Mouse (Mus musculus) liver, embryonic 12.5 days (tissue): ENCODE results near the gene Spsb4. TPM values are rescaled to one million over a fixed set of nuclear protein-coding genes. Genes with fewer than 3 reads are reported as not detected.

Experiments used
- ATAC-seq: fragments of 200-750 bp; cut with Nextera tagmentation; 2 replicates; pipeline ENCODE4 v1.8.0; 2017; ENCODE audit warnings: moderate number of reproducible peaks, mild to moderate bottlenecking, moderate library complexity
- H3K27ac ChIP-seq: fragments of 300-500 bp; sonication (generic); 2 replicates; pipeline ENCODE4 v1.5.1; 2016; ENCODE audit warnings: mild to moderate bottlenecking
- H3K27me3 ChIP-seq: fragments of 300-500 bp; sonication (generic); replicated peaks from 2 replicates; pipeline ENCODE4 v1.6.1; 2016; ENCODE audit warnings: mild to moderate bottlenecking, moderate library complexity
- H3K36me3 ChIP-seq: fragments of 300-500 bp; sonication (generic); 2 replicates; pipeline ENCODE4 v1.6.1; 2016; ENCODE audit warnings: mild to moderate bottlenecking, moderate library complexity
- H3K4me1 ChIP-seq: fragments of 300-500 bp; sonication (generic); 2 replicates; pipeline ENCODE4 v1.6.1; 2016
- H3K4me2 ChIP-seq: fragments of 300-500 bp; sonication (generic); 2 replicates; pipeline ENCODE4 v1.6.1; 2016; ENCODE audit warnings: mild to moderate bottlenecking, moderate library complexity
- H3K4me3 ChIP-seq: fragments of 300-500 bp; sonication (generic); 2 replicates; pipeline ENCODE4 v1.5.1; 2016; ENCODE audit warnings: mild to moderate bottlenecking, moderate library complexity
- H3K9ac ChIP-seq: fragments of 300-500 bp; sonication (generic); 2 replicates; pipeline ENCODE4 v1.6.1; 2016; ENCODE audit warnings: mild to moderate bottlenecking, moderate library complexity
- H3K9me3 ChIP-seq: fragments of 300-500 bp; sonication (generic); replicated peaks from 2 replicates; pipeline ENCODE4 v1.6.1; 2016; ENCODE audit warnings: mild to moderate bottlenecking, moderate library complexity
- WGBS: fragments of 180-500 bp; shearing (Covaris S2); methylation state at CpG from one replicate; pipeline ENCODE4 v1.1.7; 2016; ENCODE audit not compliant: insufficient replicate concordance; 5-methylcytosine and 5-hydroxymethylcytosine counted together
- polyA plus RNA-seq: library from polyadenylated mRNA; unstranded; fragments of >200 nt; fragmentation: Nextera tagmentation; extraction: Ambion mirVana; gene quantifications from 2 replicates; pipeline ENCODE4 v1.2.1, GENCODE M21; 2016

Gene Spsb4
- polyA plus RNA-seq, 1 experiment from 2014 or later, result 2.3 TPM

DNA sequence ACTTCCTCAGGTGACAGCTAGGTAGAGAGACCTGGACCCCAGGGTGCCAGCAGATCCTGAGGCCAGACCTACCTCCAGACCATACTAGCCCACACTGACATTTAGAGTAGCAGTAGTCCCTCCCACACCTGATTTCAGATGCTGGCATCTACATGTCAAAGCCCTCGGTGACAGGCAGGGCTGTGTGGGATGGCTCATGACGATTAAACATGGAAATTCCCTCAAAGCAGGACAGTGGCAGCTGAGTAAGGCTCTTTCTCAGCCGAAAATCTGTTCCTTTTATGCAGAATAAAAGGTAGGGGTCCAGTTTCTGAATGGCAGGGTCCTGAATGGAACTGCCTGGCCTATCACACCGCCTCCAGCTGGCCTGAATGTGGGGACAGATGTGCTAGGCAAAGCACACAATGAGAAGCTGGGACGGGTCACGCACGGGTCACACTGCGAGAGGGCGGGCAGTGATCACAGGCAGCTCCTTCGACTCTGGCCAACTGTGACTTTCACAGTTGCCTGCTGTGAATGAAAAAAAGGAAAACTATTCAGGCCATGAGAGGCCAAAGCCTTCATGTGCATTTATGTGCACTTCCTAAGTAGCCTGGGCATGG is 29.2 kb downstream of the Spsb4 start:
- Histone ChIP-seq H3K9me3 (no peaks in the 10 kb centered on the region), H3K4me1 (no peaks in the 10 kb centered on the region), H3K27me3 (no peaks in the 10 kb centered on the region; the same call in 1 of the 2 replicates), H3K27ac (no peak overlapping the region), H3K4me3 (no peak overlapping the region), H3K4me2 (no peak overlapping the region), H3K9ac (no peak overlapping the region), H3K36me3 (no peaks in the 10 kb centered on the region)
- peak; percentile 44; the same call in 1 of the 2 replicates for ATAC-seq
- WGBS, result 44% methylated on average over 10 of the region's 10 CpGs

DNA sequence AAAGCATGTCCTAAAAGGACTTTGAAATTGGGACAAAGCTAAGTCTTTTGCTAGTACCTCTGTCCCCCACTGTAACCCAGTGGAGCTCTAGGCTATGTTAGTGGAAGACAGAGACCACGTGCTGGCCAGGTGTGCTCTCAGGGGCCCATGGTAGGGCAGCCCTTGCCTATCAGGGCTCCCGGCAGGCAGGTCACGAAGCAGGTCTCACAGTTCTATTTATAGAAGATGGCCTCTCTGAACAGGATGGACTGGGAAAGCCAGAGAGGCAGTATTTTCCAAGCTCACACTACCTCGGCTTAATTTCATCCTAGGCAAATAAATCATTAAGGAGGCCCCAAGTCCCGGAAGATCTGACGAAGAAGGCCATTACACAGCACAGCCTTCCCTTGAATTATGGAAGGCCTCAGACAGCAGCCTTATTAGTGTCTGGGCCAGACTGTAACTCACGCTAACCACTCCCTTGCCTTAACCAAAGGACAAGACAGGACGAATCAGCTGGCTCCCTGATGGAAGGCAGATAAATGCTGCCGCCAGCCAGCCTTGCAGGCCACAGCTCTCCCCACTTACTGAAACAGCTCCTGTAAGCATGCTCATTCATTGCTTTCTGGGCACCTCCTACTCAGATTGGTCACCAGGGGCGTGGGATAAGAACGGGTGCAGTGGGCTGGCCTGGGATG is 31.7 kb downstream of the Spsb4 start:
- Histone ChIP-seq H3K36me3 (no peaks in the 10 kb centered on the region), H3K9me3 (no peaks in the 10 kb centered on the region), H3K4me1 (no peaks in the 10 kb centered on the region), H3K4me3 (no peak overlapping the region), H3K9ac (no peak overlapping the region), H3K27me3 (no peaks in the 10 kb centered on the region; the same call in 1 of the 2 replicates), H3K4me2 (no peak overlapping the region), H3K27ac (no peak overlapping the region)
- ATAC-seq, result 0 out of 2 replicates have a peak, but pooled peaks have one; percentile 44
- 52% methylated on average over 11 of the region's 11 CpGs for WGBS

DNA sequence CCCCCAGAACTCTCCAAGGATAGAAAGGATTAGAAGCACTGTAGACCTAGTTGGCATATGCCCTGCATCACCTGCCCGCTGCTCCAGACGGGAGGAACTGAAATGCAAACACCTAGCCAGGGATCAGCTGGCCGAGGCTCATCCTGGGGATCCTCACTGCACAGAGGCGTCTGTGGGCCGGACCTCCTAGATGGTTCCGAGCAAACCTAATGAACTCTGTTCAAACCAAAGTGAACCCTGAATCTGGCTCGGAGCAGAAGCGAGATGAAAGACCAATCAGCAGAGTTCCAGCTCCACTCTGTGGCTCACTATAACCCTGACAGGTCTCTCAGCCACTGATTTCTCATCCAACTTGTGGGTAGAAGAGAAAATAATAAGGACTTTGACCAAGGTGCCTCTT is 34.6 kb downstream of the Spsb4 start:
- H3K36me3 ChIP-seq, result no peaks in the 10 kb centered on the region
- no peaks in the 10 kb centered on the region for H3K9me3 ChIP-seq
- no peak overlapping the region for H3K4me2 ChIP-seq
- H3K4me1 ChIP-seq, result peaks cover 10% of the 10 kb centered on the region; the same call in 1 of the 2 replicates
- H3K27me3 ChIP-seq, result no peaks in the 10 kb centered on the region; the same call in 1 of the 2 replicates
- 76% methylated on average over 8 of the region's 8 CpGs for WGBS
- no peak overlapping the region for H3K9ac ChIP-seq
- no peak for ATAC-seq
- no peak overlapping the region for H3K4me3 ChIP-seq
- H3K27ac ChIP-seq, result no peak overlapping the region

DNA sequence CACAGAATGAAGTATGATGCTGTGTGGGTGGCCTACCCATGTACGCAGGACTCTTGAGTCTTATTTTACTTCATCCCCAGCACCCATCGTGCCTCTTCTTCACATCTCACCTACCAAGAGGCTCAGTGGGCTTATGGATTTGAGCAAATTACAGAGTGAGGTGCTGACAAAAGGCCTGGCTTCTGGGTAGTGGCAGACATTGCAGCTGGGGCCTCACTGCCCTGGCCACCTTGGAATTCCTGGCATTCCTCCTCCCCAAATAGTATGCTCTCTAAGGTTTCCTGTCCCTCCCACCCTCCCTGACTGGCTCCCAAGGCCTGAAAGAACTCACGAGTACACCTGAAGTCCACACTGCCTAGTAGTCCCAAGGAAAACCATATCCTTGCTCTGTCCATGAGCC is 35.7 kb downstream of the Spsb4 start:
- H3K9ac ChIP-seq, result no peak overlapping the region
- H3K4me2 ChIP-seq, result no peak overlapping the region
- H3K27ac ChIP-seq, result no peak overlapping the region
- H3K9me3 ChIP-seq, result no peaks in the 10 kb centered on the region
- H3K4me3 ChIP-seq, result no peak overlapping the region
- no peaks in the 10 kb centered on the region for H3K36me3 ChIP-seq
- ATAC-seq, result no peak
- H3K4me1 ChIP-seq, result peaks cover 10% of the 10 kb centered on the region; the same call in 1 of the 2 replicates
- 54% methylated on average over 3 of the region's 3 CpGs for WGBS
- H3K27me3 ChIP-seq, result no peaks in the 10 kb centered on the region; the same call in 1 of the 2 replicates

DNA sequence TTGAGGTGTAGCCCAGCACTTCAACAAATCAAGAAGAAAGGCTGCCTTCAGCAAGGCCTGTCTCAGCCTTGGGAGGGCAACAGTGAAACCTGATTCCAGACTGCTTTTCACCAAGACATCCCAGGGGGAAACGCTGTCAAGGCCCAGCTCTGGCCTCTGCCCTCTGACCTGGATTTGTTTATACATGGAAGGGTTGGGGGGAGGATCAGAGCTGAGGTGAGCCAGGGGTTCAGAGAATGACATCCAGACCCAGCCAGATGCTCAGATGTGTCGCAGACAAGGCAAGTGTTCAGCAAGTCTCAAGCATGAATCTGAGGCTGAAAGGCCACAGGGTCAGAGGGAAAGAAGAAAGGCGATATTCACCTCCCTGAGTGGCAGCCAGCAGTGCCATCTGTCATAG is 36.3 kb downstream of the Spsb4 start:
- Histone ChIP-seq H3K27ac (no peak overlapping the region), H3K9me3 (no peaks in the 10 kb centered on the region), H3K4me1 (peaks cover 10% of the 10 kb centered on the region; the same call in 1 of the 2 replicates), H3K9ac (no peak overlapping the region), H3K4me2 (no peak overlapping the region), H3K27me3 (no peaks in the 10 kb centered on the region; the same call in 1 of the 2 replicates), H3K36me3 (no peaks in the 10 kb centered on the region), H3K4me3 (no peak overlapping the region)
- ATAC-seq, result 0 out of 2 replicates have a peak, but pooled peaks have one; percentile 23
- WGBS, result 34% methylated on average over 3 of the region's 3 CpGs

GRCm38 (mm10) chr9:96981836-96982235 is 36.8 kb downstream of the Spsb4 start:
- H3K4me3 ChIP-seq, result no peak overlapping the region
- no peaks in the 10 kb centered on the region; the same call in 1 of the 2 replicates for H3K27me3 ChIP-seq
- H3K27ac ChIP-seq, result no peak overlapping the region
- H3K9me3 ChIP-seq, result no peaks in the 10 kb centered on the region
- H3K4me1 ChIP-seq, result peaks cover 10% of the 10 kb centered on the region; the same call in 1 of the 2 replicates
- no peak overlapping the region for H3K9ac ChIP-seq
- H3K4me2 ChIP-seq, result no peak overlapping the region
- ATAC-seq, result no peak
- no peaks in the 10 kb centered on the region for H3K36me3 ChIP-seq
- 64% methylated on average over 5 of the region's 5 CpGs for whole genome bisulfite sequencing

DNA sequence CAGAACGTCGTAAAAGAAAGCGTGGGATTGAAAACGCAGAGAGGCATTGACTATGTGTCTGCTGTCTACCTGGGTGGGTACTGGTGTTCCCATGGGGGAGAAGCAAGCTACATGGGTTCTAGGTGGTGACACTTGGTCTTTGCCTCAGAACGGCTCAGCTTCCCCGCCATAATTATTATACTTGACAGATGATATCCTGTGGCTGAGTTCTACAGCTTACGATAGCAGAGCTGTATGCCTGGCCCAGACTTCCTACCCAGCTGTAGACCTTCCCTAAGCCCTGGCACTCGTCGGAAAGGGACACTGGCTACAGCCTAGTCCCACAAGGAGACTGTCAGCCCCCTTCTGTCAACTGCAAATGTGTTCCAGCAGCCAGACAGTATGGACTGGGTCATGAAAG is 37.5 kb downstream of the Spsb4 start:
- Histone ChIP-seq H3K27me3 (no peaks in the 10 kb centered on the region; the same call in 1 of the 2 replicates), H3K4me3 (no peak overlapping the region), H3K9ac (no peak overlapping the region), H3K27ac (no peak overlapping the region), H3K36me3 (no peaks in the 10 kb centered on the region), H3K9me3 (no peaks in the 10 kb centered on the region), H3K4me2 (no peak overlapping the region), H3K4me1 (peaks cover 10% of the 10 kb centered on the region; the same call in 1 of the 2 replicates)
- no peak for ATAC-seq
- 60% methylated on average over 9 of the region's 9 CpGs for WGBS

- WGBS, result 53% methylated on average over 10 of the region's 10 CpGs
- no peak for ATAC-seq
- H3K27ac ChIP-seq, result no peak overlapping the region
- H3K36me3 ChIP-seq, result no peaks in the 10 kb centered on the region
- H3K4me3 ChIP-seq, result no peak overlapping the region
- no peak overlapping the region for H3K9ac ChIP-seq
- no peaks in the 10 kb centered on the region for H3K9me3 ChIP-seq
- no peaks in the 10 kb centered on the region; the same call in 1 of the 2 replicates for H3K27me3 ChIP-seq
- H3K4me2 ChIP-seq, result no peak overlapping the region
- H3K4me1 ChIP-seq, result peaks cover 10% of the 10 kb centered on the region; the same call in 1 of the 2 replicates
These were observed 38.3 kb downstream of the Spsb4 start for GRCm38 (mm10) chr9:96980037-96980997.

GRCm38 (mm10) chr9:96979417-96980030 is 39.1 kb downstream of the Spsb4 start:
- Histone ChIP-seq H3K4me1 (peaks cover 10% of the 10 kb centered on the region; the same call in 1 of the 2 replicates), H3K9me3 (no peaks in the 10 kb centered on the region), H3K27me3 (no peaks in the 10 kb centered on the region; the same call in 1 of the 2 replicates), H3K4me2 (no peak overlapping the region), H3K27ac (no peak overlapping the region), H3K4me3 (no peak overlapping the region), H3K9ac (no peak overlapping the region), H3K36me3 (no peaks in the 10 kb centered on the region)
- 56% methylated on average over 13 of the region's 13 CpGs for WGBS
- ATAC-seq, result no peak

GRCm38 (mm10) chr9:96978147-96978782 is 40.4 kb downstream of the Spsb4 start:
- no peak overlapping the region for H3K9ac ChIP-seq
- 64% methylated on average over 10 of the region's 10 CpGs for WGBS
- no peaks in the 10 kb centered on the region; the same call in 1 of the 2 replicates for H3K27me3 ChIP-seq
- no peak overlapping the region for H3K4me3 ChIP-seq
- peaks cover 10% of the 10 kb centered on the region; the same call in 1 of the 2 replicates for H3K4me1 ChIP-seq
- H3K27ac ChIP-seq, result no peak overlapping the region
- no peaks in the 10 kb centered on the region for H3K9me3 ChIP-seq
- ATAC-seq, result no peak
- H3K36me3 ChIP-seq, result no peaks in the 10 kb centered on the region
- H3K4me2 ChIP-seq, result no peak overlapping the region
